Mouse (Mus musculus) bone marrow macrophage, adult 2 months (primary cell): ENCODE measurements at regions not wholly inside any gene's neighbourhood (a gene's known extent, or its start where the extent isn't known, plus 50 kb on each side); places are given as distances from the start of the nearest gene placed in this dataset.

Source experiments
- CTCF ChIP-seq: IDR thresholded peaks from 2 replicates; pipeline ENCODE4 v1.5.1; 2012; ENCODE audit warnings: low read depth, mild to moderate bottlenecking, low read length, moderate library complexity
- POLR2A ChIP-seq: IDR thresholded peaks from 2 replicates; pipeline ENCODE4 v1.6.1; 2012; ENCODE audit warnings: mild to moderate bottlenecking, low read depth, low read length, borderline replicate concordance

DNA sequence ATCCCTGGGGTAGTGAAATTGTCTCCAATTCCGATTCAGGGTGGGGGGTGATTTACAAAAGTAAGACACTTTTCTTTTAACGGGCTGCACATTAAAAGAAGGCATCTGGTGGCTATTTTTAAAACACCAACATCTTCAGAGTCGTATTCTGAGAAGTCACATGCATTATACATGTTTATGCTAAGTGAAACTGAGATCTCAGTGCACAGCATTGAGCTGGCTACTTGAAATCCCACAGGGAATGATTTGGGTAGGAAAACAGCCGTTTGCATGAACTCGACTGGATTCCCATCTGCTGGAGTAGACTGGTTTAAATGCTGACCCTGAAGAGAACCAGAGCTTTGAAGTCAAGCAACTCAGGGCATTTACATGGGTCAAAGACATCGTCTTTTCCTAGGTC, 84.0 kb upstream of the Slc28a3 start:
- TF ChIP-seq POLR2A (no peak), CTCF (no peak)
